19 mouse cellular contexts compared by ENCODE assay signal in genomic region chr2:26973960-26974359, GRCm38 (mm10). TPM values are rescaled to one million over a fixed set of nuclear protein-coding genes. Genes with fewer than 3 reads are reported as not detected.
DNase-seq lines count a peak whose midpoint lies in the region; ATAC-seq and TF ChIP-seq lines count a peak whose summit lies in the region.
"Had no signal": no experiment of that assay in that cellular context is flagged by ENCODE, and none has a peak within 500 bp of the region (broad histone marks: within the 10 kb centered on the region; RNA-seq: fewer than 3 reads in every experiment).

No protein-coding gene starts in this region.

- no peaks in the 10 kb centered on the region for H3K9me3 ChIP-seq in hindbrain, embryonic 16.5 days (ENCODE audit: control insufficient read depth, low read length)
- H3K9me3 ChIP-seq: embryonic facial prominence, embryonic 12.5 days; forebrain, embryonic 12.5 days; hindbrain, embryonic 15.5 days; neural tube, embryonic 15.5 days had no signal

- 0 out of 2 replicates have a peak overlapping the region, but pooled peaks have one; percentile 45 for H3K27ac ChIP-seq in thymus, adult 2 months (ENCODE audit: control insufficient read depth, insufficient read depth, low read length)
- no peak overlapping the region for H3K27ac ChIP-seq in hindbrain, embryonic 16.5 days (ENCODE audit: low read depth, low read length)
- H3K27ac ChIP-seq: embryonic facial prominence, embryonic 12.5 days; forebrain, embryonic 12.5 days; gastrocnemius, adult 2 months; heart, adult 2 months; hindbrain, embryonic 15.5 days; neural tube, embryonic 15.5 days had no signal

- no peak for DNase-seq in thymus, adult 2 months
- DNase-seq in thymus, postnatal 25 days, result no peak
- DNase-seq in monocyte, adult 2 months (ENCODE audit: low read depth in 1 of 2, low spot score in 2 of 2), result peak; percentile 18 to 56
- no peak for DNase-seq in ovary, postnatal 14 days (ENCODE audit: low spot score)
- DNase-seq: adrenal gland, adult 2 months; cerebellum, postnatal 14 days; gastrocnemius, adult 2 months; heart, adult 2 months; heart, postnatal 10 days; lung, embryonic 14.5 days had no signal

- H3K4me3 ChIP-seq in thymus, adult 2 months (ENCODE audit: control insufficient read depth, insufficient read depth, low read length), result no peak overlapping the region
- no peak overlapping the region for H3K4me3 ChIP-seq in hindbrain, embryonic 16.5 days (ENCODE audit: low read length)
- H3K4me3 ChIP-seq: embryonic facial prominence, embryonic 12.5 days; forebrain, embryonic 12.5 days; gastrocnemius, adult 2 months; heart, adult 2 months; hindbrain, embryonic 15.5 days; neural tube, embryonic 15.5 days had no signal

- no peaks in the 10 kb centered on the region for H3K36me3 ChIP-seq in thymus, adult 2 months (ENCODE audit: control insufficient read depth, insufficient read depth, low read length)
- H3K36me3 ChIP-seq in hindbrain, embryonic 16.5 days (ENCODE audit: control insufficient read depth, insufficient read depth, low read length), result no peaks in the 10 kb centered on the region
- H3K36me3 ChIP-seq: embryonic facial prominence, embryonic 12.5 days; forebrain, embryonic 12.5 days; hindbrain, embryonic 15.5 days; neural tube, embryonic 15.5 days had no signal

- no peak for TF ChIP-seq POLR2A in thymus, adult 2 months (IDR thresholded peaks at IDR 0.05; ENCODE audit: control insufficient read depth, extremely low read depth, insufficient read depth, low read length, poor library complexity)

- no peak for TF ChIP-seq CTCF in thymus, adult 2 months (IDR thresholded peaks at IDR 0.05; ENCODE audit: borderline replicate concordance, control insufficient read depth, extremely low read depth, insufficient read depth, low read length, poor library complexity)

- H3K27me3 ChIP-seq in thymus, adult 2 months (ENCODE audit: control insufficient read depth, insufficient read depth, low read length), result no peaks in the 10 kb centered on the region
- no peaks in the 10 kb centered on the region for H3K27me3 ChIP-seq in hindbrain, embryonic 16.5 days (replicated peaks; ENCODE audit: control insufficient read depth, insufficient read depth, low read length)
- H3K27me3 ChIP-seq: hindbrain, embryonic 15.5 days; neural tube, embryonic 15.5 days had no signal

- H3K9ac ChIP-seq in hindbrain, embryonic 16.5 days (ENCODE audit: low read depth, low read length), result no peak overlapping the region
- H3K9ac ChIP-seq: embryonic facial prominence, embryonic 12.5 days; forebrain, embryonic 12.5 days; hindbrain, embryonic 15.5 days; lung, embryonic 14.5 days; neural tube, embryonic 15.5 days had no signal

- ATAC-seq in granulocyte monocyte progenitor cell, adult 5-6 weeks (replicated peaks; ENCODE audit: poor library complexity, severe bottlenecking), result peak; percentile 70
- no peak for ATAC-seq in activated CD4-positive, CD25-positive, alpha-beta regulatory T cell, adult 4 months
- ATAC-seq in hindbrain, embryonic 16.5 days, result no peak

- no peak overlapping the region for H3K4me2 ChIP-seq in hindbrain, embryonic 16.5 days (ENCODE audit: low read length)
- H3K4me2 ChIP-seq: embryonic facial prominence, embryonic 12.5 days; forebrain, embryonic 12.5 days; hindbrain, embryonic 15.5 days; lung, embryonic 14.5 days; neural tube, embryonic 15.5 days had no signal

- 15% methylated on average over 4 of the region's 4 CpGs for WGBS in thymus, adult 2 months
- 71% methylated on average over 4 of the region's 4 CpGs for WGBS in hindbrain, embryonic 16.5 days

- H3K4me1 ChIP-seq in thymus, adult 2 months (replicated peaks; ENCODE audit: control insufficient read depth, insufficient read depth, low read length), result peaks cover 20% of the 10 kb centered on the region
- H3K4me1 ChIP-seq in hindbrain, embryonic 16.5 days (ENCODE audit: control insufficient read depth, insufficient read depth, low read depth, low read length), result no peaks in the 10 kb centered on the region
- H3K4me1 ChIP-seq: embryonic facial prominence, embryonic 12.5 days; forebrain, embryonic 12.5 days; hindbrain, embryonic 15.5 days; neural tube, embryonic 15.5 days had no signal

RNA-seq across cellular contexts. Expression of gene Adamts13, which starts 0.7 kb away (rescaled TPM):
- polyA plus RNA-seq in thymus, adult 2 months (2012; rRNA removed), result 1.1 and 1.2 TPM in 2 replicates
- not detected in 2 replicates for total RNA-seq in granulocyte monocyte progenitor cell, adult 5-6 weeks (2014; fragmentation: Nextera tagmentation)
- 0.04 TPM in 1 of 2 replicates, not detected in the other for total RNA-seq in granulocyte monocyte progenitor cell, adult 5-6 weeks (2017)
- polyA plus RNA-seq in activated CD4-positive, CD25-positive, alpha-beta regulatory T cell, adult 4 months (2017; shearing (Covaris generic)), result not detected
- 0.29 TPM in 1 of 2 replicates, not detected in the other for polyA plus RNA-seq in hindbrain, embryonic 16.5 days (2015; fragmentation: Nextera tagmentation; extraction: Ambion mirVana)
- total RNA-seq: adrenal gland, adult 2 months; gastrocnemius, adult 2 months; heart, adult 2 months; heart, postnatal 10 days; megakaryocyte-erythroid progenitor cell, adult 5-6 weeks had no signal
- polyA plus RNA-seq: embryonic facial prominence, embryonic 12.5 days; forebrain, embryonic 12.5 days; heart, adult 2 months; hindbrain, embryonic 15.5 days; kidney, embryonic 16.5 days; neural tube, embryonic 15.5 days had no signal

RNA-seq across cellular contexts. Expression of gene Rexo4, which starts 9.8 kb away (rescaled TPM):
- 49.7 and 56.2 TPM in 2 replicates for polyA plus RNA-seq in thymus, adult 2 months (2012; rRNA removed)
- total RNA-seq in granulocyte monocyte progenitor cell, adult 5-6 weeks (2014; fragmentation: Nextera tagmentation), result 42.4 and 47.6 TPM in 2 replicates
- total RNA-seq in granulocyte monocyte progenitor cell, adult 5-6 weeks (2017), result 75.2 and 84.7 TPM in 2 replicates
- 10 to 100 TPM; 45.0 to 50.3 TPM for polyA plus RNA-seq in activated CD4-positive, CD25-positive, alpha-beta regulatory T cell, adult 4 months (2017; shearing (Covaris generic))
- polyA plus RNA-seq in hindbrain, embryonic 16.5 days (2015; fragmentation: Nextera tagmentation; extraction: Ambion mirVana), result 39.6 and 41.0 TPM in 2 replicates

RNA-seq across cellular contexts. Expression of gene Cacfd1, which starts 35.8 kb away (rescaled TPM):
- 58.9 and 63.9 TPM in 2 replicates for polyA plus RNA-seq in thymus, adult 2 months (2012; rRNA removed)
- total RNA-seq in granulocyte monocyte progenitor cell, adult 5-6 weeks (2014; fragmentation: Nextera tagmentation), result 15.5 and 18.8 TPM in 2 replicates
- total RNA-seq in granulocyte monocyte progenitor cell, adult 5-6 weeks (2017), result 1.6 and 3.5 TPM in 2 replicates
- 10 to 100 TPM; 16.9 to 19.1 TPM for polyA plus RNA-seq in activated CD4-positive, CD25-positive, alpha-beta regulatory T cell, adult 4 months (2017; shearing (Covaris generic))
- 103 TPM in 2 replicates for polyA plus RNA-seq in hindbrain, embryonic 16.5 days (2015; fragmentation: Nextera tagmentation; extraction: Ambion mirVana)

RNA-seq across cellular contexts. Expression of gene Stkld1, which starts 40.1 kb away (rescaled TPM):
- 0.75 and 0.96 TPM in 2 replicates for polyA plus RNA-seq in thymus, adult 2 months (2012; rRNA removed)
- 2.2 and 2.9 TPM in 2 replicates for total RNA-seq in granulocyte monocyte progenitor cell, adult 5-6 weeks (2014; fragmentation: Nextera tagmentation)
- total RNA-seq in granulocyte monocyte progenitor cell, adult 5-6 weeks (2017), result 0.09 TPM in 1 of 2 replicates, not detected in the other
- under 1 TPM; 0.28 to 0.50 TPM for polyA plus RNA-seq in activated CD4-positive, CD25-positive, alpha-beta regulatory T cell, adult 4 months (2017; shearing (Covaris generic))
- polyA plus RNA-seq in hindbrain, embryonic 16.5 days (2015; fragmentation: Nextera tagmentation; extraction: Ambion mirVana), result 0.06 and 0.14 TPM in 2 replicates
- total RNA-seq: gastrocnemius, adult 2 months; heart, adult 2 months; megakaryocyte-erythroid progenitor cell, adult 5-6 weeks had no signal
- polyA plus RNA-seq: embryonic facial prominence, embryonic 12.5 days; heart, adult 2 months; hindbrain, embryonic 15.5 days; lung, embryonic 14.5 days had no signal

RNA-seq across cellular contexts. Expression of gene Surf4, which starts 40.2 kb away (rescaled TPM):
- polyA plus RNA-seq in thymus, adult 2 months (2012; rRNA removed), result 410 and 472 TPM in 2 replicates
- 177 and 217 TPM in 2 replicates for total RNA-seq in granulocyte monocyte progenitor cell, adult 5-6 weeks (2014; fragmentation: Nextera tagmentation)
- total RNA-seq in granulocyte monocyte progenitor cell, adult 5-6 weeks (2017), result 107 and 110 TPM in 2 replicates
- 10 to 100 TPM; 75.1 to 87.6 TPM for polyA plus RNA-seq in activated CD4-positive, CD25-positive, alpha-beta regulatory T cell, adult 4 months (2017; shearing (Covaris generic))
- 110 and 121 TPM in 2 replicates for polyA plus RNA-seq in hindbrain, embryonic 16.5 days (2015; fragmentation: Nextera tagmentation; extraction: Ambion mirVana)

Comparison
In these comparisons a context has a peak if more than half of its experiments do, and no peak if none do; other contexts are left out.
1. DNase-seq: peak in monocyte, adult 2 months (2 of 2); none in thymus, adult 2 months (single experiment), thymus, postnatal 25 days (single experiment) and ovary, postnatal 14 days (single experiment).